ENCODE assay signal across 1 mouse cellular context in the genomic region with DNA sequence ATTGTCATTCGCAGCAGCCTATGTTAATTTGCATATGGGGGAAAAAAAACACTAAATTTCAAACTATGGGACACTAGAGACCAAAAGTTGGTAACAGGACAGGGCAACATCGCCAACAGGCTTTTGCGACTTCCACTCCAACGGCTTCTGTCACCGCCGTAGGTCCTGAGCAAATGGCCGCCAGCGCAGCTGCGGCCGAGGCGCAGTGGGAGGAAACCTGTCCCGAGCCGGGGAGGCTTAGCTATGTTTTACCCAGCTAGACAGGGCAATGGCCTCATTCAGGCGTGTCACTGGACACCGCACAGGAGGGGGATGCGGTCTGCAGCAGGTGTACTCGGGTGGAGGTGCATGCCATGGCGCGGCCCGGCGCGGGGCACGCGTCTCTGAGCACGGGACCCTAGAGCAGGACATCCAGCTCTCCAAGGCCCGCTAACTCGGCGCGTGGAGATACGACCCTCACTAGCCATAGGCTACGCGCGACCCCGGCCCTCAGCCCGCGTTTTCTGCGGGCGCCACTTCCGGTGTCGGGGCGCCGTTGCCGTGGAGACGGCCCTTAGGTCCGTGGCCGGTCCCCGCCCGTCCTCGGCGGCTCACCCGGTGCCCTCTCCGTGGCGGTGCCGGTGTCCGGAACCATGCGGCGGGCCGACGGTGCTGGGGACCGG.
TF ChIP-seq lines count a peak whose summit lies in the region.

No protein-coding gene starts in this region.

TF ChIP-seq in CH12.LX, 34 proteins besides CTCF, POLR2A, EP300 and RAD21 (continued from another document):
- no peak for TF ChIP-seq TBP (conservative IDR thresholded peaks at IDR 0.05; ENCODE audit: low read depth, low read length)
- TF ChIP-seq E2F4 (IDR thresholded peaks at IDR 0.05; ENCODE audit: insufficient replicate concordance, low read depth, low read length) = no peak
- no peak for TF ChIP-seq JUN (IDR thresholded peaks at IDR 0.05; ENCODE audit: insufficient read depth, low read depth, low read length)
- no peak for TF ChIP-seq MAX (IDR thresholded peaks at IDR 0.05; ENCODE audit: low read length)
TF ChIP-seq in CH12.LX: peak in this region for 9.
